Mouse (Mus musculus): ENCODE results near the gene Drg1.

The Drg1 gene

GRCm38 (mm10) chr11:3202781-3203441, 63.3 kb downstream of the Drg1 start:
- POLR2A ChIA-PET, result interaction anchor here in 3 of 4 experiments (0.7 to 23.8 kb wide), 21 partner anchors 10 to 133 kb away, joined by 3 to 4148 read pairs (median 9); partner anchors contain the start of genes Sfi1 (in 3 of the 3), Drg1 (in 2 of the 3) and Patz1 (in 2 of the 3)
- CTCF ChIA-PET, result interaction anchor here in 2 of 4 experiments (0.7 to 1.1 kb wide), 3 partner anchors 12 to 145 kb away, joined by 3 read pairs; no protein-coding TSS in a partner anchor

GRCm38 (mm10) chr11:3202231-3202701, 63.9 kb downstream of the Drg1 start, which contains the start of gene Eif4enif1:
Gene Eif4enif1, plus strand, starts transcription at chr11:3202392.
- ChIA-PET CTCF (interaction anchor here in 1 of 4 experiments (1.1 kb wide), 1 partner anchor 39 kb away, joined by 3 read pairs; no protein-coding TSS in a partner anchor), POLR2A (interaction anchor here in 3 of 4 experiments (0.6 to 23.8 kb wide), 19 partner anchors 9 to 130 kb away, joined by 3 to 4148 read pairs (median 5); partner anchors contain the start of genes Sfi1 (in 3 of the 3), Drg1 (in 2 of the 3) and Patz1 (in 1 of the 3))

GRCm38 (mm10) chr11:3201326-3202230, 64.6 kb downstream of the Drg1 start:
- CTCF ChIA-PET, result interaction anchor here in 2 of 4 experiments (0.6 to 1.1 kb wide), 5 partner anchors 9 to 252 kb away, joined by 3 to 12 read pairs (median 3); partner anchors contain the start of gene Sfi1 (in 1 of the 2)
- POLR2A ChIA-PET, result interaction anchor here in 3 of 4 experiments (0.6 to 23.8 kb wide), 30 partner anchors 8 to 534 kb away, joined by 3 to 4148 read pairs (median 5); partner anchors contain the start of genes Sfi1 (in 3 of the 3), Drg1 (in 2 of the 3) and Patz1 (in 1 of the 3)

DNA sequence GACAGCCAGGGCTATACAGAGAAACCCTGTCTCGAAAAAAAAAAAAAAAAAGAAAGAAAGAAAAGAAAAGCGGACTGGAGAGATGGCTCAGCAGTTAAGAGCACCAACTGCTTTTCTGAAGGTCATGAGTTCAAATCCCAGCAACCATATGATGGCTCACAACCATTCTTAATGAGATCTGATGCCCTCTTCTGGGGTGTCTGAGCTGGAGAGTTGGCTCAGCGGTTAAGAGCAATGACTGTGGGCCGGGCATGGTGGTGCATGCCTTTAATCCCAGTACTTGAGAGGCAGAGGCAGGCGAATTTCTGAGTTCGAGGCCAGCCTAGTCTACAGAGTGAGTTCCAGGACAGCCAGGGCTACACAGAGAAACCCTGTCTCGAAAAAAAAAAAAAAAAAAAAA, 65.6 kb downstream of the Drg1 start:
- ChIA-PET CTCF (interaction anchor here in 3 of 4 experiments (0.6 to 1.1 kb wide), 4 partner anchors 8 to 253 kb away, joined by 3 to 12 read pairs (median 5); partner anchors contain the start of gene Sfi1 (in 1 of the 3)), POLR2A (interaction anchor here in 3 of 4 experiments (0.6 to 23.8 kb wide), 18 partner anchors 7 to 448 kb away, joined by 3 to 4148 read pairs (median 5); partner anchors contain the start of genes Drg1 (in 2 of the 3), Sfi1 (in 2 of the 3) and Morc2a (in 1 of the 3))

- POLR2A ChIA-PET, result interaction anchor here (0.6 to 23.8 kb wide), 69 partner anchors 7 to 1753 kb away, joined by 3 to 4148 read pairs (median 7); partner anchors contain the start of genes Drg1 (in 3 of the 4), Eif4enif1 (in 3 of the 4), Patz1 (in 2 of the 4) and Morc2a (in 1 of the 4)
Measured at GRCm38 (mm10) chr11:3193363-3193762, 72.9 kb downstream of the Drg1 start, which contains the start of gene Sfi1. Gene Sfi1, minus strand, starts transcription at chr11:3193463.

DNA sequence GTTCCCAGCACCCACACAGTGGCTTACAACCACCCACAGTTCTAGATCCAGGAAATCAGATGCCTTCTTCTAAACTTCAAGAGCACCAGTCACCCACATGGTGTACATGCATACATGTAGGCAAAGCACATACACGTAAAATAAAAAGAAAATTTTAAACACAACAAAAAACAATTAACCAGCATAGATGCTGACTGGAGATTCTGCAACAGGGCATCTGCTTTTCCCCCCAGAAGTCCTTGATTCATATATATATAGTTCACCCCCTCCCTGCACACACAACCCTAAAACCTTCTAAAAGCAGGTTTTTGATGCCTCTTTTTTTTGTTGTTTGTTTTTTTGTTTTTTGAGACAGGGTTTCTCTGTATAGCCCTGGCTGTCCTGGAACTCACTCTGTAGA, 83.5 kb downstream of the Drg1 start:
- ChIA-PET POLR2A (interaction anchor here (1.0 to 23.8 kb wide), 14 partner anchors 9 to 48 kb away, joined by 3 to 4148 read pairs (median 56); partner anchors contain the start of genes Sfi1 (in 4 of the 4) and Eif4enif1 (in 1 of the 4)), CTCF (interaction anchor here (0.6 to 27.0 kb wide), 11 partner anchors 8 to 37 kb away, joined by 3 to 615 read pairs (median 8); partner anchors contain the start of gene Sfi1 (in 4 of the 4))

More at GRCm38 (mm10) chr11:3193363-3193762, 72.9 kb downstream of the Drg1 start, which contains the start of gene Sfi1:
- CTCF ChIA-PET, result interaction anchor here (0.6 to 27.0 kb wide), 69 partner anchors 8 to 1077 kb away, joined by 3 to 615 read pairs (median 8); no protein-coding TSS in a partner anchor

DNA sequence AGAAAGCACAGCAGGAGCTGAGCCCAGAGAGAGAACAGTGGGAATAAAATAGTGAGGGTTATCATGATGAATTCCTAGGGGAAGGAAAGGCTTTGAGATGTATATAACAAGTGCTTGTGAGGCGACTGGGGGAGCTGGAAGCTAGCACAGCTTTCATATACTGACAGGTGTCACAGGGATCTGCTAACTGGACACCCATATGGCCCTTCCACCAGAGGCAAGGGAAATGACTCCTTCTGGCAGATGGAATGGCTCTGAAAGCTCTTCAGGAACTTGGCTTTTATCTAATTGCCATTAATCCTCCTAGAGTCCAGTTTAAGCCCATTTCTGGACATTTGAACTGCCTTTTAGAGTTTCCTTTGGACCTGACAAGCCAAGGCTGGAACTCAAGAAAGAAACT, 84.2 kb downstream of the Drg1 start:
- POLR2A ChIA-PET, result interaction anchor here (0.6 to 23.8 kb wide), 15 partner anchors 10 to 47 kb away, joined by 3 to 4148 read pairs (median 18); partner anchors contain the start of genes Sfi1 (in 4 of the 4) and Eif4enif1 (in 1 of the 4)
- CTCF ChIA-PET, result interaction anchor here (0.6 to 27.0 kb wide), 16 partner anchors 9 to 49 kb away, joined by 3 to 615 read pairs (median 4); partner anchors contain the start of gene Sfi1 (in 4 of the 4)

GRCm38 (mm10) chr11:3181250-3181649, 85.0 kb downstream of the Drg1 start:
- CTCF ChIA-PET, result interaction anchor here in 3 of 4 experiments (0.5 to 27.0 kb wide), 9 partner anchors 9 to 48 kb away, joined by 3 to 615 read pairs (median 30); partner anchors contain the start of gene Sfi1 (in 3 of the 3)
- POLR2A ChIA-PET, result interaction anchor here (1.0 to 23.8 kb wide), 12 partner anchors 11 to 46 kb away, joined by 3 to 4148 read pairs (median 124); partner anchors contain the start of genes Sfi1 (in 4 of the 4) and Eif4enif1 (in 1 of the 4)

DNA sequence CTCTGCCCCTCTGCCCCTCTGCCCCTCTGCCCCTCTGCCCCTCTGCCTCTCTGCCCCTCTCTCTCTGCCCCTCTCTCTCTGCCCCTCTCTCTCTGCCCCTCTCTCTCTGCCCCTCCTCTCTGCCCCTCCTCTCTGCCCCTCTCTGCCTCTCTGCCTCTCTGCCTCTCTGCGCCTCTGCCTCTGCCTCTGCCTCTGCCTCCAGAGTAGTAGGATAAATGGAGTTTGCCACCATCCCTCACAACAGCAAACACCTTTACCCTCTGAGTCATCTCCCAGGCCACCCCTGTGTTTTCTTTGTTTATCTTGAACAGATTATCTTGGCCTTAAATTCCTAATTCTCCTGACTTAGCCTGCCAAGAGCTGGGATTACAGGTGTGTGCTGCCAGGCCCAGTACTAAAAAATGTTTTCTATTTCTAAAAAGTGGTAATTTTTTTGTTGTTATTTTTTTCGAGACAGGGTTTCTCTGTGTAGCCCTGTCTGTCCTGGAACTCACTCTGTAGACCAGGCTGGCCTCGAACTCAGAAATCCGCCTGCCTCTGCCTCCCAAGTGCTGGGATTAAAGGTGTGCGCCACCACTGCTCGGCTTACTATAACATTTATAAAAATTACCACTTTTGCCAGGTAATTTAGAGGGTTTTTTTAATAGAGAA, 85.6 kb downstream of the Drg1 start:
- CTCF ChIA-PET, result interaction anchor here (0.5 to 27.0 kb wide), 8 partner anchors 9 to 37 kb away, joined by 6 to 718 read pairs (median 120); partner anchors contain the start of gene Sfi1 (in 3 of the 4)

GRCm38 (mm10) chr11:3179726-3180092, 86.5 kb downstream of the Drg1 start:
- ChIA-PET CTCF (interaction anchor here (0.8 to 27.0 kb wide), 20 partner anchors 7 to 46 kb away, joined by 3 to 718 read pairs (median 44); partner anchors contain the start of gene Sfi1 (in 4 of the 4)), POLR2A (interaction anchor here (0.5 to 24.5 kb wide), 24 partner anchors 8 to 1087 kb away, joined by 3 to 5029 read pairs (median 18); partner anchors contain the start of genes Sfi1 (in 4 of the 4) and Eif4enif1 (in 1 of the 4))

More for the DNA sequence above, 85.6 kb downstream of the Drg1 start:
- POLR2A ChIA-PET, result interaction anchor here (3.3 to 24.5 kb wide), 11 partner anchors 10 to 46 kb away, joined by 18 to 5029 read pairs (median 794); partner anchors contain the start of genes Sfi1 (in 4 of the 4) and Eif4enif1 (in 1 of the 4)

DNA sequence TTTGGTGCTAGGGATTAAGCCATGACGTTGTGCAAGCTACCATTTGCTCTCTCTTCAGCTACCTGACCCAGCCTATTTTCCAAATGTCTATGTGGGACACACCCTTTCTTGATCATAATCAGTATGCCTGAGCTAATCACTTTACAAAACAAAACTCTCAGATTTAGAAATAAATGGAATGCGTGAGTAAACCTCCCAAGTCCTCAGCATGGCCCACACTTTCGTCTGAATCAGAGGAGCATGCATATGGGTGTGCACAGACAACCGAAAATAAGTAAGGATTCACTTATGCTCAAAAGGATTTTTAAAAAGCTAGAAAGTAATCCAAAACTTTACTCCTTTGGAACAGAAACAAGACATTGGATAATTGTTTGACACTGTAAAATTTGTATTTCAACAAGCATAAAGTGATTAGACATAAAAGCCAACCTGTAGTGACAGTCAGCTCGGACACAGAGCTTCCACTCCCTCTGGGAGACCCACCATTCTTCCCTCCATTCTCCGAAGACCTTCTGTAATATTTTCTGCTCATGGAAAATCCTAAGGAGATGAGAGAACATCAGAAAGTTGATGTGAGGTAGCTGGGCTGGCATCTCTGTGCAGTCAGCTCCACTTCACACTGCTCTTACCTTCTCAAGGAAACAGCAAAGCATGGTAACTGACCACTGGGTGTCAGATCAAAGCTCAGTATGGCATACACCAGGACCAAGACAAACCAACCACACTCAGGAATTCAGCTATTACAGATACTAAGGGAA, 87.1 kb downstream of the Drg1 start:
- POLR2A ChIA-PET, result interaction anchor here (0.5 to 24.5 kb wide), 25 partner anchors 8 to 1088 kb away, joined by 3 to 5029 read pairs (median 22); partner anchors contain the start of genes Sfi1 (in 4 of the 4) and Eif4enif1 (in 1 of the 4)
- CTCF ChIA-PET, result interaction anchor here (0.7 to 27.0 kb wide), 26 partner anchors 7 to 49 kb away, joined by 3 to 718 read pairs (median 13); partner anchors contain the start of gene Sfi1 (in 4 of the 4)

- CTCF ChIA-PET, result interaction anchor here (0.5 to 27.0 kb wide), 28 partner anchors 2 to 499 kb away, joined by 3 to 718 read pairs (median 8); partner anchors contain the start of gene Sfi1 (in 4 of the 4)
- POLR2A ChIA-PET, result interaction anchor here (0.6 to 24.5 kb wide), 24 partner anchors 9 to 1662 kb away, joined by 3 to 5029 read pairs (median 8); partner anchors contain the start of genes Sfi1 (in 3 of the 4) and Eif4enif1 (in 1 of the 4)
Measured at GRCm38 (mm10) chr11:3173425-3174318, 92.5 kb downstream of the Drg1 start.

DNA sequence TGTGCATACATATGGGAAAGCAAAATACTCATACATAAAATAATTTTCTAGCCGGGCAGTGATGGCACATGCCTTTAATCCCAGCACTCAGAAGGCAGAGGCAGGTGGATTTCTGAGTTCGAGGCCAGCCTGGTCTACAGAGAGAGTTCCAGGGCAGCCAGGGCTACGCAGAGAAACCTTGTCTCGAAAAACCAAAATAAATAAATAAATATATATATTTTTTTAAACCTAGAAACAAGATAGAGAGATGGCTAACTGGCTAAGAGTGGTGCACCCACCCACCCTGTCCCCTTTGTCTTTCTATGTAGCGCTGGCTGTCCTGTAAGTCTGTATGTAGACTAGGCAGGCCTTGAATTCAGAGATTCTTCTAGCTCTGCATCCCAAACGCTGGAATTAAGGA, 93.7 kb downstream of the Drg1 start:
- ChIA-PET POLR2A (interaction anchor here (0.9 to 24.5 kb wide), 18 partner anchors 8 to 37 kb away, joined by 3 to 5029 read pairs (median 16); partner anchors contain the start of genes Sfi1 (in 4 of the 4) and Eif4enif1 (in 1 of the 4)), CTCF (interaction anchor here (0.6 to 24.4 kb wide), 19 partner anchors 8 to 500 kb away, joined by 3 to 718 read pairs (median 9); partner anchors contain the start of gene Sfi1 (in 4 of the 4))

DNA sequence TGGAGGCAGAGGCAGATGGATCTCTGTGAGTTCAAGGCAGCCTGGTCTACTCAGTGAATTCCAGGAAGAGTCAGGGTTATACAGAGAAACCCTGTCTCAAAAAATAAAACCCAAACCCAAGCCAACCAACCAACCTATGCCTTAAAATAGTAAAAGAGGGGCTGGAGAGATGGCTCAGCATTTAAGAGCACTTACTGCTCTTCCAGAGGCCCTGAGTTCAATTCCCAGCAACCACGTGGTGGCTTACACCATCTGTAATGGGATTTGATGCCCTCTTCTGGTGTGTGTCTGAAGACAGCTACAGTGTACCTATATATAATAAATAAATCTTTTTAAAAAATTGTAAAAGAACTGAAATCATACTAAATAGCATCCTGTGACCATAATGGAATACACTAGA, 94.3 kb downstream of the Drg1 start:
- POLR2A ChIA-PET, result interaction anchor here (0.6 to 24.5 kb wide), 16 partner anchors 0 to 1138 kb away, joined by 4 to 5029 read pairs (median 72); partner anchors contain the start of genes Sfi1 (in 4 of the 4) and Eif4enif1 (in 1 of the 4)

More for the DNA sequence above, 94.3 kb downstream of the Drg1 start:
- CTCF ChIA-PET, result interaction anchor here (0.9 to 24.4 kb wide), 18 partner anchors 8 to 46 kb away, joined by 3 to 718 read pairs (median 12); partner anchors contain the start of gene Sfi1 (in 4 of the 4)

Measured in embryonic stem cell, embryonic (primary cell).